Mouse (Mus musculus) kidney, embryonic 15.5 days (tissue): ENCODE data around the gene Mtor. TPM values are rescaled to one million over a fixed set of nuclear protein-coding genes. Genes with fewer than 3 reads are reported as not detected.
A peak's percentile ranks its signal among the peaks of the same experiment; 100 is the strongest.

ENCODE experiments used
- ATAC-seq: fragments of 200-750 bp; cut with Nextera tagmentation; replicated peaks from 2 replicates; pipeline ENCODE4 v1.8.0; 2017; ENCODE audit warnings: moderate TSS enrichment; ENCODE audit not compliant: low FRiP score
- H3K27ac ChIP-seq: fragments of 300-500 bp; sonication (generic); 2 replicates; pipeline ENCODE4 v1.5.1; 2015; ENCODE audit warnings: mild to moderate bottlenecking, inconsistent platforms
- H3K27me3 ChIP-seq: fragments of 300-500 bp; sonication (generic); 2 replicates; pipeline ENCODE4 v1.6.1; 2015; ENCODE audit warnings: inconsistent platforms
- H3K36me3 ChIP-seq: fragments of 300-500 bp; sonication (generic); 2 replicates; pipeline ENCODE4 v1.6.1; 2015; ENCODE audit warnings: inconsistent platforms
- H3K4me1 ChIP-seq: fragments of 300-500 bp; sonication (generic); 2 replicates; pipeline ENCODE4 v1.6.1; 2015; ENCODE audit warnings: inconsistent platforms
- H3K4me2 ChIP-seq: fragments of 300-500 bp; sonication (generic); 2 replicates; pipeline ENCODE4 v1.6.1; 2015; ENCODE audit warnings: moderate library complexity, mild to moderate bottlenecking, inconsistent platforms
- H3K4me3 ChIP-seq: fragments of 300-500 bp; sonication (generic); replicated peaks from 2 replicates; pipeline ENCODE4 v1.5.1; 2015; ENCODE audit warnings: mild to moderate bottlenecking, inconsistent platforms
- H3K9ac ChIP-seq: fragments of 300-500 bp; sonication (generic); 2 replicates; pipeline ENCODE4 v1.6.1; 2015; ENCODE audit warnings: mild to moderate bottlenecking, inconsistent platforms
- H3K9me3 ChIP-seq: fragments of 300-500 bp; sonication (generic); replicated peaks from 2 replicates; pipeline ENCODE4 v1.6.1; 2016; ENCODE audit warnings: inconsistent platforms
- WGBS: fragments of 180-500 bp; shearing (Covaris S2); methylation state at CpG from one replicate; pipeline ENCODE4 v1.1.7; 2015; ENCODE audit warnings: mixed read lengths; 5-methylcytosine and 5-hydroxymethylcytosine counted together
- polyA plus RNA-seq: library from polyadenylated mRNA; unstranded; fragments of >200 nt; fragmentation: Nextera tagmentation; extraction: Ambion mirVana; gene quantifications from 2 replicates; pipeline ENCODE4 v1.2.1, GENCODE M21; 2015

Mtor gene
- polyA plus RNA-seq, 1 experiment from 2014 or later: 20.0 TPM

GRCm38 (mm10) chr4:148590421-148591170 is 142.2 kb downstream of the Mtor start:
- Histone ChIP-seq H3K4me3 (peak overlapping the region; percentile 99), H3K27ac (peak overlapping the region; percentile 84), H3K36me3 (peaks cover 26% of the 10 kb centered on the region), H3K9me3 (no peaks in the 10 kb centered on the region), H3K4me2 (peak overlapping the region; percentile 93), H3K4me1 (peaks cover 21% of the 10 kb centered on the region), H3K9ac (peak overlapping the region; percentile 57), H3K27me3 (no peaks in the 10 kb centered on the region)
- no peak for ATAC-seq
- 5% methylated on average over 18 of the region's 18 CpGs for WGBS

- WGBS: 0% methylated on average over 46 of the region's 50 CpGs
- no peaks in the 10 kb centered on the region for H3K9me3 ChIP-seq
- ATAC-seq: peak; percentile 99
Measured at GRCm38 (mm10) chr4:148591171-148591630, 142.8 kb downstream of the Mtor start, which contains the start of gene Srm. Gene Srm (plus strand): TSS chr4:148591503.

GRCm38 (mm10) chr4:148591637-148592380 is 143.4 kb downstream of the Mtor start:
- peaks cover 21% of the 10 kb centered on the region for H3K4me1 ChIP-seq
- H3K27me3 ChIP-seq: no peaks in the 10 kb centered on the region
- peak overlapping the region; percentile 99 for H3K4me3 ChIP-seq
- H3K9ac ChIP-seq: peak overlapping the region; percentile 84
- under 1% methylated on average over 44 of the region's 53 CpGs for WGBS
- H3K36me3 ChIP-seq: peaks cover 39% of the 10 kb centered on the region
- H3K4me2 ChIP-seq: peak overlapping the region; percentile 93
- ATAC-seq: peak; percentile 59; the same call in 1 of the 2 replicates
- H3K27ac ChIP-seq: peak overlapping the region; percentile 68
- no peaks in the 10 kb centered on the region for H3K9me3 ChIP-seq

More at GRCm38 (mm10) chr4:148591171-148591630, 142.8 kb downstream of the Mtor start, which contains the start of gene Srm:
- Histone ChIP-seq H3K4me2 (peak within 1 kb of the TSS; percentile 93), H3K4me3 (peak within 1 kb of the TSS; percentile 99), H3K36me3 (peaks cover 33% of the 10 kb centered on the region), H3K4me1 (peaks cover 21% of the 10 kb centered on the region), H3K27me3 (no peaks in the 10 kb centered on the region), H3K27ac (peak within 1 kb of the TSS; percentile 84), H3K9ac (peak within 1 kb of the TSS; percentile 84)

GRCm38 (mm10) chr4:148593996-148594395 is 145.6 kb downstream of the Mtor start:
- H3K9ac ChIP-seq: no peak overlapping the region
- ATAC-seq: no peak
- no peak overlapping the region for H3K4me3 ChIP-seq
- peaks cover 60% of the 10 kb centered on the region for H3K36me3 ChIP-seq
- H3K4me1 ChIP-seq: peaks cover 21% of the 10 kb centered on the region
- H3K9me3 ChIP-seq: peaks cover 4% of the 10 kb centered on the region; the same call in 1 of the 2 replicates
- 97% methylated on average over 11 of the region's 11 CpGs for WGBS
- no peaks in the 10 kb centered on the region for H3K27me3 ChIP-seq
- no peak overlapping the region for H3K4me2 ChIP-seq
- no peak overlapping the region for H3K27ac ChIP-seq

GRCm38 (mm10) chr4:148595916-148596315 is 147.5 kb downstream of the Mtor start:
- Histone ChIP-seq H3K9ac (no peak overlapping the region), H3K36me3 (peaks cover 66% of the 10 kb centered on the region), H3K9me3 (peaks cover 9% of the 10 kb centered on the region; the same call in 1 of the 2 replicates), H3K4me3 (no peak overlapping the region), H3K27me3 (no peaks in the 10 kb centered on the region), H3K27ac (no peak overlapping the region), H3K4me1 (peaks cover 13% of the 10 kb centered on the region), H3K4me2 (no peak overlapping the region)
- ATAC-seq: no peak
- WGBS: 90% methylated on average over 6 of the region's 6 CpGs

- peaks cover 66% of the 10 kb centered on the region for H3K36me3 ChIP-seq
- no peak overlapping the region for H3K4me3 ChIP-seq
- no peaks in the 10 kb centered on the region for H3K27me3 ChIP-seq
- no peak overlapping the region for H3K9ac ChIP-seq
- no peak overlapping the region for H3K27ac ChIP-seq
- 93% methylated on average over 3 of the region's 3 CpGs for WGBS
- H3K4me2 ChIP-seq: no peak overlapping the region
- H3K9me3 ChIP-seq: peaks cover 9% of the 10 kb centered on the region; the same call in 1 of the 2 replicates
- peaks cover 13% of the 10 kb centered on the region for H3K4me1 ChIP-seq
- ATAC-seq: no peak
Measured at GRCm38 (mm10) chr4:148596731-148597130, 148.3 kb downstream of the Mtor start.

GRCm38 (mm10) chr4:148598826-148599225 is 150.4 kb downstream of the Mtor start:
- Histone ChIP-seq H3K9ac (no peak overlapping the region), H3K36me3 (peaks cover 57% of the 10 kb centered on the region), H3K27me3 (no peaks in the 10 kb centered on the region), H3K4me3 (no peak overlapping the region), H3K9me3 (peaks cover 9% of the 10 kb centered on the region; the same call in 1 of the 2 replicates), H3K4me1 (no peaks in the 10 kb centered on the region), H3K27ac (no peak overlapping the region), H3K4me2 (no peak overlapping the region)
- WGBS: 92% methylated on average over 12 of the region's 12 CpGs
- ATAC-seq: no peak

GRCm38 (mm10) chr4:148600316-148600715 is 151.9 kb downstream of the Mtor start:
- Histone ChIP-seq H3K36me3 (peaks cover 42% of the 10 kb centered on the region), H3K27me3 (no peaks in the 10 kb centered on the region)

GRCm38 (mm10) chr4:148601871-148602270 is 153.5 kb downstream of the Mtor start:
- no peak for ATAC-seq
- peaks cover 27% of the 10 kb centered on the region for H3K36me3 ChIP-seq

More at GRCm38 (mm10) chr4:148600316-148600715, 151.9 kb downstream of the Mtor start:
- no peak overlapping the region for H3K27ac ChIP-seq
- H3K4me3 ChIP-seq: no peak overlapping the region
- H3K9me3 ChIP-seq: peaks cover 9% of the 10 kb centered on the region; the same call in 1 of the 2 replicates
- H3K4me1 ChIP-seq: no peaks in the 10 kb centered on the region
- no peak overlapping the region for H3K9ac ChIP-seq
- H3K4me2 ChIP-seq: no peak overlapping the region
- ATAC-seq: no peak
- WGBS: 87% methylated on average over 4 of the region's 4 CpGs

GRCm38 (mm10) chr4:148602357-148603120 is 154.1 kb downstream of the Mtor start, which contains the start of gene Masp2:
Gene Masp2 (plus strand): TSS chr4:148602554.
- Histone ChIP-seq H3K9ac (no peak within 1 kb of the TSS), H3K9me3 (peaks cover 9% of the 10 kb centered on the region; the same call in 1 of the 2 replicates), H3K27ac (no peak within 1 kb of the TSS), H3K36me3 (peaks cover 24% of the 10 kb centered on the region), H3K4me1 (no peaks in the 10 kb centered on the region), H3K4me2 (no peak within 1 kb of the TSS), H3K27me3 (no peaks in the 10 kb centered on the region), H3K4me3 (no peak within 1 kb of the TSS)
- no peak for ATAC-seq
- 84% methylated on average over 14 of the region's 14 CpGs for WGBS

More at GRCm38 (mm10) chr4:148601871-148602270, 153.5 kb downstream of the Mtor start:
- Histone ChIP-seq H3K27me3 (no peaks in the 10 kb centered on the region), H3K9me3 (peaks cover 9% of the 10 kb centered on the region; the same call in 1 of the 2 replicates), H3K27ac (no peak overlapping the region), H3K4me3 (no peak overlapping the region), H3K4me2 (no peak overlapping the region), H3K9ac (no peak overlapping the region), H3K4me1 (no peaks in the 10 kb centered on the region)
- WGBS: 88% methylated on average over 4 of the region's 4 CpGs

GRCm38 (mm10) chr4:148603376-148604139 is 155.1 kb downstream of the Mtor start:
- 72% methylated on average over 10 of the region's 10 CpGs for WGBS
- ATAC-seq: no peak
- no peaks in the 10 kb centered on the region for H3K4me1 ChIP-seq
- no peaks in the 10 kb centered on the region for H3K27me3 ChIP-seq
- no peak overlapping the region for H3K4me2 ChIP-seq
- peaks cover 9% of the 10 kb centered on the region; the same call in 1 of the 2 replicates for H3K9me3 ChIP-seq
- no peak overlapping the region for H3K27ac ChIP-seq
- H3K36me3 ChIP-seq: peaks cover 14% of the 10 kb centered on the region
- H3K4me3 ChIP-seq: no peak overlapping the region
- no peak overlapping the region for H3K9ac ChIP-seq
